Mouse (Mus musculus) neural tube, embryonic 14.5 days (tissue): ENCODE data around the gene Sept12. TPM values are rescaled to one million over a fixed set of nuclear protein-coding genes. Genes with fewer than 3 reads are reported as not detected.

Source experiments
- ATAC-seq: fragments of 200-750 bp; cut with Nextera tagmentation; 2 replicates; pipeline ENCODE4 v1.8.0; 2017; ENCODE audit warnings: low read depth, mild to moderate bottlenecking, moderate TSS enrichment, moderate library complexity
- H3K27ac ChIP-seq: fragments of 300-500 bp; sonication (generic); 2 replicates; pipeline ENCODE4 v1.5.1; 2014; ENCODE audit warnings: low read depth, mild to moderate bottlenecking, control low read depth, low read length, moderate library complexity, mixed read lengths
- H3K27me3 ChIP-seq: fragments of 300-500 bp; sonication (generic); 2 replicates; pipeline ENCODE4 v1.6.1; 2014; ENCODE audit warnings: low read length; ENCODE audit not compliant: control insufficient read depth, insufficient read depth
- H3K36me3 ChIP-seq: fragments of 300-500 bp; sonication (generic); 2 replicates; pipeline ENCODE4 v1.6.1; 2014; ENCODE audit warnings: low read length, mixed read lengths; ENCODE audit not compliant: control insufficient read depth, insufficient read depth
- H3K4me1 ChIP-seq: fragments of 300-500 bp; sonication (generic); 2 replicates; pipeline ENCODE4 v1.6.1; 2014; ENCODE audit warnings: low read length; ENCODE audit not compliant: control insufficient read depth, insufficient read depth
- H3K4me2 ChIP-seq: fragments of 300-500 bp; sonication (generic); 2 replicates; pipeline ENCODE4 v1.6.1; 2014; ENCODE audit warnings: mild to moderate bottlenecking, low read depth, low read length, control low read depth
- H3K4me3 ChIP-seq: fragments of 300-500 bp; sonication (generic); 2 replicates; pipeline ENCODE4 v1.5.1; 2014; ENCODE audit warnings: low read depth, low read length, control low read depth, mixed read lengths
- H3K9ac ChIP-seq: fragments of 300-500 bp; sonication (generic); replicated peaks from 2 replicates; pipeline ENCODE4 v1.6.1; 2014; ENCODE audit warnings: low read depth, mild to moderate bottlenecking, control low read depth, low read length, mixed read lengths
- H3K9me3 ChIP-seq: fragments of 300-500 bp; sonication (generic); 2 replicates; pipeline ENCODE4 v1.6.1; 2016; ENCODE audit warnings: low read length; ENCODE audit not compliant: control insufficient read depth
- WGBS: fragments of 180-500 bp; shearing (Covaris S2); extraction: QIAGEN DNeasy Blood & Tissue Kit; methylation state at CpG from one replicate; pipeline ENCODE4 v1.1.7; 2014; 5-methylcytosine and 5-hydroxymethylcytosine counted together
- polyA plus RNA-seq: library from polyadenylated mRNA; unstranded; fragments of >200 nt; fragmentation: Nextera tagmentation; extraction: Ambion mirVana; gene quantifications from 2 replicates; pipeline ENCODE4 v1.2.1, GENCODE M21; 2014

The Sept12 gene
- polyA plus RNA-seq, 1 experiment from 2014 or later, result not detected

GRCm38 (mm10) chr16:4984717-4985116 lies 12.9 kb downstream of the Sept12 start:
- Histone ChIP-seq H3K36me3 (no peaks in the 10 kb centered on the region), H3K9me3 (no peaks in the 10 kb centered on the region), H3K4me2 (no peak overlapping the region), H3K27me3 (no peaks in the 10 kb centered on the region), H3K27ac (no peak overlapping the region), H3K4me3 (no peak overlapping the region), H3K9ac (no peak overlapping the region), H3K4me1 (no peaks in the 10 kb centered on the region)
- no peak for ATAC-seq
- WGBS, result 95% methylated on average over 12 of the region's 12 CpGs

GRCm38 (mm10) chr16:4979755-4980380 lies 17.8 kb downstream of the Sept12 start:
- Histone ChIP-seq H3K4me1 (no peaks in the 10 kb centered on the region), H3K4me2 (no peak overlapping the region), H3K9ac (no peak overlapping the region), H3K4me3 (no peak overlapping the region), H3K27me3 (no peaks in the 10 kb centered on the region), H3K27ac (no peak overlapping the region), H3K36me3 (no peaks in the 10 kb centered on the region), H3K9me3 (no peaks in the 10 kb centered on the region)
- 69% methylated on average over 4 of the region's 4 CpGs for WGBS
- ATAC-seq, result no peak

DNA sequence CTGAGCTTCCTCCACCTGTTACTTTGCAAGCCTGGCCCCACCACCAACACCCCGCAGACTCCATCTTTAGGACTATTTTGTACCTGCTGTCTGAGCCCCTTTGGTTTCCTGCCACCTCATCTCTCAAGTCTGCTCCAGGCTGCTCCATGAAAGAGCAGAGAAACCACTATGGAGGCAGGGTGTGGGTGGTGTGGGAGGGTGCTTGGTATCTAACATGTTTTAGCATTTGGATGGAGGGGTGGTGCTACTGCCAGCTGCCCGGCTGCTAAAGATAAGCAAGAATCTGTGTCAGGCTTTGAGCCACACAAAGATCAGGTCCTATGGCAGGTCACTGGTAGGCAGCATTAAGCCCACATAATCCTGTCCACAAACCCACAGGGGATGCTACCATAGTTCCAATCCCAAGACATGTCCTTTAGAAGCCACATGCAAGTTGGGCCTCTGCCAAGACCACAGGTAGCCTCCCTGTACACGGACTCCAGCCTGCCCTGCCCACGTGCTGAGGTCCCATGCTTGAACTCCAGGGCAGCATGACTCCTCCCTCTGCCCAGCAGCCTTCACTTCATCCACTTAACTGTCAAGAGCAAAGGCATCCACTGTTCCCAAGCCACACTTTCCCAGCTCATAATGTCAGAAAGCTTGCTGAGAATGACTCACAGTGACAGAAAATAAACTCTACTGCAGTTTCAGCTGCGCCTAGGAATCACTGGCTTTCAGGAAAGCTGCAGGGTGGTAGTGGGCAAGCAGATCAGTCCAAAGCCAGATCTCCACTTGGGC lies 19.2 kb downstream of the Sept12 start:
- H3K4me1 ChIP-seq, result no peaks in the 10 kb centered on the region
- no peak overlapping the region for H3K9ac ChIP-seq
- no peak for ATAC-seq
- WGBS, result 70% methylated on average over 5 of the region's 5 CpGs
- H3K36me3 ChIP-seq, result no peaks in the 10 kb centered on the region
- H3K4me2 ChIP-seq, result no peak overlapping the region
- no peaks in the 10 kb centered on the region for H3K27me3 ChIP-seq
- H3K27ac ChIP-seq, result no peak overlapping the region
- H3K9me3 ChIP-seq, result no peaks in the 10 kb centered on the region
- H3K4me3 ChIP-seq, result no peak overlapping the region

- WGBS, result 83% methylated on average over 2 of the region's 2 CpGs
- Histone ChIP-seq H3K4me2 (no peak overlapping the region), H3K4me3 (no peak overlapping the region), H3K9ac (no peak overlapping the region), H3K4me1 (no peaks in the 10 kb centered on the region), H3K27ac (no peak overlapping the region), H3K36me3 (no peaks in the 10 kb centered on the region), H3K27me3 (no peaks in the 10 kb centered on the region), H3K9me3 (no peaks in the 10 kb centered on the region)
- no peak for ATAC-seq
Observed at GRCm38 (mm10) chr16:4976180-4976579, 21.5 kb downstream of the Sept12 start.

DNA sequence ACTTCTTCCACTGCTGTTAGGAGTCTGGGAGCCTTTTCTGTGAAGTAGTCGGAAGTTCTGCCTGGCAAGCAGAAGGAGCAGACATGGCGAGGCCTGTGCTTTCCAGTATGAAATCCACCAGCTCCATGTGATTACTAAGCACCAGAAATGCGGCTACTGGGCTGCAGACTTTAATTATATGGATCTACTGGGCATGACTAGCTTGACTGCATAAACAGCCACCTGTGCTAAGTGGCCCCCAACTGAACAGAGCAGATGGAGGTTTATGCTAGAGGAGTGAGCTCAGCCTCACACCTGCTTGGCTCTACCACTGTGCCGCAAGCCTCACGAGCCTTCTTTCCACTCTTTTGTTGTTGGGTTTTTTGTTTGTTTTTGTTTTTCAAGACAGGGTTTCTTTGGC lies 23.1 kb downstream of the Sept12 start:
- no peak overlapping the region for H3K4me3 ChIP-seq
- H3K4me2 ChIP-seq, result no peak overlapping the region
- H3K4me1 ChIP-seq, result no peaks in the 10 kb centered on the region
- no peaks in the 10 kb centered on the region for H3K9me3 ChIP-seq
- no peak overlapping the region for H3K27ac ChIP-seq
- 72% methylated on average over 5 of the region's 5 CpGs for WGBS
- no peaks in the 10 kb centered on the region for H3K36me3 ChIP-seq
- no peaks in the 10 kb centered on the region for H3K27me3 ChIP-seq
- no peak for ATAC-seq
- H3K9ac ChIP-seq, result no peak overlapping the region

- ATAC-seq, result no peak
- 88% methylated on average over 4 of the region's 4 CpGs for WGBS
- H3K27me3 ChIP-seq, result no peaks in the 10 kb centered on the region
Observed at GRCm38 (mm10) chr16:4971626-4972025, 26.0 kb downstream of the Sept12 start.

DNA sequence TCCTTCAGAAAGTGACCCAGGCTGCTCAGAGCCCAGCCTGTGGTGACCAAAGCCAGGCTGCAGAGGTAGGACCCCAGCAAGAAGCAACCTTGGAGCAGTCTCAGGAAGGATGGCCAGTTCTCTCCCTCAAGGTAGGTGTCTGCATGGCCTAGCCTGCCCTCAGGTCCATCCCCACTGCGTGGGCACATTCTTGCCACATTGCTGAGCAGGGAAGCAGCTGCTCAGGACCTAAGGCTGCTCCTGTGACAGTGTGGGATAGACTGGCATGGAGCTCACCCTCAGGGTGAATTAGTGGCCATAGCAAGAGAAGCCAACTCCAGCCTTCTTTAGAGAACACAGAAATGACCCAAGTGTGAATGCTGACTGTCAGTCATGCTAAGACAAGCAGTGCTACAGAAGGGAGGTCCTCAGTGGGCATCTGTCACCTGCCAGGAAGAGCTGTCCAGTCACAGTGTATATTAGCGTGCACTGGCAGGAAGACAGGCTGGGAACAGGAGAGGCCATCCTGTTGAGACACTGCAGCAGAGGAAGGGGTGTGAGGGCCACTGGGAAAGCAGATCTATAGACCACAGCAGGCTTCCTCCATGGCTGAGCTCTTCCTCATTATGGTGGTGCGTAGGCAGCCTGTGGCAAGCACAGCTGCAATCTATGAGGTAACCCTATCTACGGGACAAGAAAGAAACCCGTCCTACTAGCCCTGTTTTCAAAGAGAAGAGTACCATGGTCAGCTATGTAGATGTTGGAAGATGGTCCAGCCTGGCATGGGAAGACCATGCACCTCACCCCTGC lies 28.4 kb downstream of the Sept12 start:
- 87% methylated on average over 5 of the region's 5 CpGs for WGBS
- Histone ChIP-seq H3K4me2 (no peak overlapping the region), H3K27ac (no peak overlapping the region), H3K9ac (no peak overlapping the region), H3K9me3 (no peaks in the 10 kb centered on the region), H3K4me1 (peaks cover 7% of the 10 kb centered on the region; the same call in 1 of the 2 replicates), H3K4me3 (no peak overlapping the region), H3K36me3 (no peaks in the 10 kb centered on the region), H3K27me3 (no peaks in the 10 kb centered on the region)
- ATAC-seq, result no peak

More at GRCm38 (mm10) chr16:4971626-4972025, 26.0 kb downstream of the Sept12 start:
- no peaks in the 10 kb centered on the region for H3K9me3 ChIP-seq
- no peaks in the 10 kb centered on the region for H3K4me1 ChIP-seq
- H3K27ac ChIP-seq, result no peak overlapping the region
- H3K36me3 ChIP-seq, result no peaks in the 10 kb centered on the region
- no peak overlapping the region for H3K4me2 ChIP-seq
- no peak overlapping the region for H3K9ac ChIP-seq
- H3K4me3 ChIP-seq, result no peak overlapping the region

GRCm38 (mm10) chr16:4968426-4968825 lies 29.2 kb downstream of the Sept12 start:
- H3K27me3 ChIP-seq, result no peaks in the 10 kb centered on the region
- no peak overlapping the region for H3K4me3 ChIP-seq
- no peak overlapping the region for H3K4me2 ChIP-seq
- H3K9me3 ChIP-seq, result no peaks in the 10 kb centered on the region
- H3K9ac ChIP-seq, result no peak overlapping the region
- no peak overlapping the region for H3K27ac ChIP-seq
- H3K36me3 ChIP-seq, result no peaks in the 10 kb centered on the region
- ATAC-seq, result no peak
- peaks cover 9% of the 10 kb centered on the region; the same call in 1 of the 2 replicates for H3K4me1 ChIP-seq
- 79% methylated on average over 3 of the region's 3 CpGs for WGBS
